Mouse (Mus musculus) thymus, adult 2 months (tissue): Measurements from ENCODE around the gene Cdyl2. TPM values are rescaled to one million over a fixed set of nuclear protein-coding genes. Genes with fewer than 3 reads are reported as not detected.

Experiments used
- DNase-seq: peaks from one replicate; pipeline ENCODE4 v3.0.0; 2021
- H3K27ac ChIP-seq: fragments of 200-500 bp; 2 replicates; pipeline ENCODE4 v1.5.1; 2012; ENCODE audit warnings: low read length, control low read depth; ENCODE audit not compliant: control insufficient read depth, insufficient read depth
- H3K27me3 ChIP-seq: fragments of 200-500 bp; 2 replicates; pipeline ENCODE4 v1.6.1; 2012; ENCODE audit warnings: mild to moderate bottlenecking, low read length, moderate library complexity, mixed read lengths; ENCODE audit not compliant: control insufficient read depth, insufficient read depth
- H3K36me3 ChIP-seq: fragments of 200-500 bp; 2 replicates; pipeline ENCODE4 v1.6.1; 2012; ENCODE audit warnings: mild to moderate bottlenecking, low read length, moderate library complexity; ENCODE audit not compliant: control insufficient read depth, insufficient read depth
- H3K4me1 ChIP-seq: fragments of 200-500 bp; replicated peaks from 2 replicates; pipeline ENCODE4 v1.6.1; 2012; ENCODE audit warnings: low read length; ENCODE audit not compliant: control insufficient read depth, insufficient read depth
- H3K4me3 ChIP-seq: fragments of 200-500 bp; 2 replicates; pipeline ENCODE4 v1.5.1; 2012; ENCODE audit warnings: mild to moderate bottlenecking, low read length, control low read depth, moderate library complexity; ENCODE audit not compliant: control insufficient read depth, insufficient read depth
- CTCF ChIP-seq: fragments of 200-500 bp; IDR thresholded peaks from 2 replicates; pipeline ENCODE4 v1.5.1; 2012; ENCODE audit warnings: mild to moderate bottlenecking, control low read depth, low read length, moderate library complexity, borderline replicate concordance; ENCODE audit not compliant: control insufficient read depth, poor library complexity, insufficient read depth; ENCODE audit errors: extremely low read depth
- POLR2A ChIP-seq: fragments of 200-500 bp; IDR thresholded peaks from 2 replicates; pipeline ENCODE4 v1.6.1; 2012; ENCODE audit warnings: mild to moderate bottlenecking, low read length, control low read depth, moderate library complexity; ENCODE audit not compliant: control insufficient read depth, poor library complexity, insufficient read depth; ENCODE audit errors: extremely low read depth
- WGBS: fragments of 180-500 bp; shearing (Covaris S2); methylation state at CpG from one replicate; pipeline ENCODE4 v1.1.7; 2018; 5-methylcytosine and 5-hydroxymethylcytosine counted together
- polyA plus RNA-seq: library from polyadenylated mRNA; depleted of rRNA; stranded (reverse); fragments of >200 nt; gene quantifications from 2 replicates; pipeline ENCODE4 v1.2.3, GENCODE M21; 2012

The Cdyl2 gene
- polyA plus RNA-seq, 1 experiment: 12.1 TPM

DNA sequence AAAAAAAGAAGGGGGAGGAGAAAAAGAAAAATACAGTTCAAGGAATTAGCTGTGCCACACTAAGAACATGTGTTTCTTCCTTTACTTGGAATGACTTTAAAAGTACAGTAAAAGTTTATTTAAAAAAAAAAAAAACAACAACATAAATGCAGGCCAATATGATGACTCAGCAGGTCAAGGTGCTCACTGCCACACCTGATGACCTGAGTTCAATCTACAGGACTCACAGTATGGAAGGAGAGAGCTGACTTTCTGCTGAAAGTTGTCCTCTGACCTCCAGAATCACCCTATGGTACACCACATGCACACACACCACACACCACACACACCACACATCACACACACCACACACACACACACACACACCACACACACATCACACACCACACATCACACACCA is 116.4 kb downstream of the Cdyl2 start:
- no peaks in the 10 kb centered on the region for H3K27me3 ChIP-seq
- H3K4me3 ChIP-seq: no peak overlapping the region
- H3K27ac ChIP-seq: no peak overlapping the region
- peaks cover 3% of the 10 kb centered on the region for H3K4me1 ChIP-seq
- DNase-seq: no peak
- no peaks in the 10 kb centered on the region for H3K36me3 ChIP-seq
- TF ChIP-seq CTCF (no peak), POLR2A (no peak)

GRCm38 (mm10) chr8:116614901-116615300 is 117.9 kb downstream of the Cdyl2 start:
- WGBS: 97% methylated on average over 7 of the region's 7 CpGs
- no peaks in the 10 kb centered on the region for H3K27me3 ChIP-seq

GRCm38 (mm10) chr8:116606171-116606570 is 126.6 kb downstream of the Cdyl2 start:
- no peak for DNase-seq
- H3K27me3 ChIP-seq: no peaks in the 10 kb centered on the region
- no peak overlapping the region for H3K27ac ChIP-seq
- WGBS: 77% methylated on average over 13 of the region's 13 CpGs
- H3K4me3 ChIP-seq: no peak overlapping the region
- H3K36me3 ChIP-seq: no peaks in the 10 kb centered on the region
- TF ChIP-seq CTCF: no peak
- TF ChIP-seq POLR2A: no peak
- H3K4me1 ChIP-seq: peaks cover 16% of the 10 kb centered on the region

More at GRCm38 (mm10) chr8:116614901-116615300, 117.9 kb downstream of the Cdyl2 start:
- no peak overlapping the region for H3K4me3 ChIP-seq
- H3K36me3 ChIP-seq: no peaks in the 10 kb centered on the region
- no peak for DNase-seq
- H3K27ac ChIP-seq: no peak overlapping the region
- H3K4me1 ChIP-seq: no peaks in the 10 kb centered on the region; the same call in 1 of the 2 replicates
- TF ChIP-seq POLR2A (no peak), CTCF (no peak)

DNA sequence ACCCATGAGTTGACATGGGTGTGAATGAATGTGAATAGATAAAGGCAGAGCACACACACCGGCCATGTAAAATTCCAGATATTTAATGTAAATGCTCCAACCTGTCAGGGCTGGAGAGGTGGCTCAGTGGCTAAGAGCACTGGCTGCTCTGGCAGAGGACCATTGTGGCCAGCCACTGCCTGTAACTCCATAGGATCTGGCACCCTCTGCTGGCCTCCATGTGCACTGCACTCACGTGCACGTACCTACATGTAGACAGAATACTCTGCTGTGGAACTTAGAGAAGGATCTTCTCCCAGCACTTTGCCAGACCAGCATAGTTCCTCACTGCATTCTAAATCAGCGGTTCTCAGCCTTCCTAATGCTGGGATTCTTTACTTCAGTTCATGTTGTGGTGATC is 130.0 kb downstream of the Cdyl2 start:
- Histone ChIP-seq H3K27me3 (no peaks in the 10 kb centered on the region), H3K4me1 (peaks cover 31% of the 10 kb centered on the region), H3K4me3 (no peak overlapping the region), H3K27ac (no peak overlapping the region), H3K36me3 (no peaks in the 10 kb centered on the region)
- WGBS: 97% methylated on average over 4 of the region's 4 CpGs
- TF ChIP-seq CTCF: 0 out of 2 replicates have a peak, but pooled peaks have one; percentile 30
- TF ChIP-seq POLR2A: no peak
- DNase-seq: peak; percentile 49

- H3K4me1 ChIP-seq: peaks cover 26% of the 10 kb centered on the region
- 2% methylated on average over 6 of the region's 6 CpGs for WGBS
- H3K27me3 ChIP-seq: no peaks in the 10 kb centered on the region
- DNase-seq: peak; percentile 58
- peak overlapping the region; percentile 81 for H3K27ac ChIP-seq
- no peak overlapping the region for H3K4me3 ChIP-seq
- TF ChIP-seq POLR2A: no peak
- no peak for TF ChIP-seq CTCF
- no peaks in the 10 kb centered on the region for H3K36me3 ChIP-seq
Observed at GRCm38 (mm10) chr8:116599728-116600127, 133.1 kb downstream of the Cdyl2 start.

GRCm38 (mm10) chr8:116591226-116591625 is 141.6 kb downstream of the Cdyl2 start:
- peak overlapping the region; percentile 88 for H3K27ac ChIP-seq
- no peak for TF ChIP-seq POLR2A
- TF ChIP-seq CTCF: no peak
- H3K36me3 ChIP-seq: no peaks in the 10 kb centered on the region
- no peak overlapping the region for H3K4me3 ChIP-seq
- WGBS: 43% methylated on average over 10 of the region's 10 CpGs
- DNase-seq: peak; percentile 27
- no peaks in the 10 kb centered on the region for H3K27me3 ChIP-seq
- peaks cover 53% of the 10 kb centered on the region for H3K4me1 ChIP-seq

DNA sequence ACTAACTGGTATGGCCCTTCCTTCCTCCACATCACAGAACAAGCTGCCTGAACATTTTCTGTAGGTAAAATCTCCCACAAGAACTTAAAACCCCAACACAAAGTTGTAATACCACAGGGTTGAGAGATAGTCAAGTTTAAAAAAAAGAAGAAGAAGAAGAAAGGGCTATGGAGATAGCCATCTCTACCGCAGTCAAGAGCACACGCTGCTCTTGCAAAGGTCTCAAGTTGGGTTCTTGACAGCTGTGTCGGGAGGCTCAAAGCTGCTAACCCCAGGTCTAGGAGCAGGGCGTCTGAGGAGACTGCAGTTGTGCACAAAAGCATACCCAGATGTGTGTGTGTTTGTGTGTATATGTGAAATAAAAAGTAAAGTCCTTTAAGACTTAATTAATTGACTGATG is 142.2 kb downstream of the Cdyl2 start:
- H3K4me3 ChIP-seq: peak overlapping the region; percentile 9; the same call in 1 of the 2 replicates
- H3K27me3 ChIP-seq: no peaks in the 10 kb centered on the region
- H3K36me3 ChIP-seq: no peaks in the 10 kb centered on the region
- peak overlapping the region; percentile 88 for H3K27ac ChIP-seq
- peaks cover 60% of the 10 kb centered on the region for H3K4me1 ChIP-seq
- 4% methylated on average over 4 of the region's 4 CpGs for WGBS
- peak; percentile 55 for DNase-seq
- no peak for TF ChIP-seq POLR2A
- TF ChIP-seq CTCF: no peak

GRCm38 (mm10) chr8:116590106-116590505 is 142.7 kb downstream of the Cdyl2 start:
- TF ChIP-seq CTCF: no peak
- TF ChIP-seq POLR2A: no peak
- Histone ChIP-seq H3K4me1 (peaks cover 60% of the 10 kb centered on the region), H3K4me3 (peak overlapping the region; percentile 9), H3K27ac (peak overlapping the region; percentile 88), H3K36me3 (no peaks in the 10 kb centered on the region), H3K27me3 (no peaks in the 10 kb centered on the region)
- WGBS: 12% methylated on average over 14 of the region's 14 CpGs
- DNase-seq: peak; percentile 69
